Mouse (Mus musculus) heart, postnatal 0 days (tissue): Measurements from ENCODE around the gene Nkx3-2.

Experiments
- CTCF ChIP-seq: IDR thresholded peaks from 2 replicates; pipeline ENCODE4 v1.5.1; 2016; ENCODE audit warnings: antibody characterized with exemption, control low read depth, low read depth
- EP300 ChIP-seq: IDR thresholded peaks from 2 replicates; pipeline ENCODE4 v1.6.1; 2016; ENCODE audit warnings: antibody characterized with exemption, low read depth

GRCm38 (mm10) chr5:41754836-41755235 is 9.5 kb downstream of the Nkx3-2 start:
- TF ChIP-seq CTCF (no peak), EP300 (no peak)
